Mouse (Mus musculus) midbrain, embryonic 16.5 days (tissue): ENCODE data around the gene Dpy19l1. TPM values are rescaled to one million over a fixed set of nuclear protein-coding genes. Genes with fewer than 3 reads are reported as not detected.

Experiments
- ATAC-seq: fragments of 200-750 bp; cut with Nextera tagmentation; 2 replicates; pipeline ENCODE4 v1.8.0; 2017; ENCODE audit warnings: moderate TSS enrichment
- H3K27ac ChIP-seq: fragments of 300-500 bp; sonication (generic); 2 replicates; pipeline ENCODE4 v1.5.1; 2014; ENCODE audit warnings: mild to moderate bottlenecking, low read length, mixed read lengths
- H3K27me3 ChIP-seq: fragments of 300-500 bp; sonication (generic); 2 replicates; pipeline ENCODE4 v1.6.1; 2014; ENCODE audit warnings: low read depth, low read length, mixed read lengths; ENCODE audit not compliant: control insufficient read depth, insufficient read depth
- H3K36me3 ChIP-seq: fragments of 300-500 bp; sonication (generic); 2 replicates; pipeline ENCODE4 v1.6.1; 2014; ENCODE audit warnings: mild to moderate bottlenecking, low read length, moderate library complexity, mixed read lengths; ENCODE audit not compliant: control insufficient read depth, insufficient read depth
- H3K4me1 ChIP-seq: fragments of 300-500 bp; sonication (generic); 2 replicates; pipeline ENCODE4 v1.6.1; 2014; ENCODE audit warnings: mild to moderate bottlenecking, low read length, mixed read lengths; ENCODE audit not compliant: control insufficient read depth, insufficient read depth
- H3K4me2 ChIP-seq: fragments of 300-500 bp; sonication (generic); 2 replicates; pipeline ENCODE4 v1.6.1; 2014; ENCODE audit warnings: mild to moderate bottlenecking, low read length, mixed read lengths
- H3K4me3 ChIP-seq: fragments of 300-500 bp; sonication (generic); 2 replicates; pipeline ENCODE4 v1.5.1; 2014; ENCODE audit warnings: low read depth, mild to moderate bottlenecking, low read length, moderate library complexity, mixed read lengths
- H3K9ac ChIP-seq: fragments of 300-500 bp; sonication (generic); 2 replicates; pipeline ENCODE4 v1.6.1; 2014; ENCODE audit warnings: low read depth, low read length, mixed read lengths
- H3K9me3 ChIP-seq: fragments of 300-500 bp; sonication (generic); replicated peaks from 2 replicates; pipeline ENCODE4 v1.6.1; 2014; ENCODE audit warnings: mild to moderate bottlenecking, low read length, mixed read lengths; ENCODE audit not compliant: control insufficient read depth, poor library complexity, severe bottlenecking
- WGBS: fragments of 180-500 bp; shearing (Covaris S2); extraction: QIAGEN DNeasy Blood & Tissue Kit; methylation state at CpG from one replicate; pipeline ENCODE4 v1.1.7; 2014; 5-methylcytosine and 5-hydroxymethylcytosine counted together
- polyA plus RNA-seq: library from polyadenylated mRNA; unstranded; fragments of >200 nt; fragmentation: Nextera tagmentation; extraction: Ambion mirVana; gene quantifications from 2 replicates; pipeline ENCODE4 v1.2.1, GENCODE M21; 2015

Gene Dpy19l1
- polyA plus RNA-seq, 1 experiment from 2014 or later: 7.6 TPM

DNA sequence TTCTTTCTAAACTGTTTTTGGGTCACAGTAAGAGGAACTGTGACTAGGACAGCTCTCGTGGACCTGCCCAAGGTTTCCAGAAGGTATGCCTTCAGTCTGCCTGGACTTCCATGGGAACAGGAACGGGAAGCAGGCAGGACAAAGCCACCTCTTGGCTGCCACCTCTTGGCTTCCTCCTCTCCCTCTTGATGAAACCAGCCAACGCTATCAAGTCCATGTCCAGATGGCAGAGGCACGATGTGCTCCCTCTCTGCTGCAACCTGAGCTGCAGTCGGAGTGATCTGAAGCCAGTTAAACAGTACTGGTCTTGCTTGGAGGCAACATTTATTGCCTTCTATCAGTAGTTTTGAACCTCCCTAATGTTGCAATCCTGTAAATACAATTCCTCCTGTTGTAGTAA, 84.7 kb downstream of the Dpy19l1 start:
- Histone ChIP-seq H3K27ac (no peak overlapping the region), H3K4me1 (no peaks in the 10 kb centered on the region), H3K4me3 (no peak overlapping the region), H3K4me2 (no peak overlapping the region), H3K9me3 (no peaks in the 10 kb centered on the region), H3K9ac (no peak overlapping the region), H3K27me3 (no peaks in the 10 kb centered on the region), H3K36me3 (0 out of 2 replicates have a peak, but pooled peaks cover 3% of the 10 kb centered on the region)
- WGBS: 95% methylated on average over 5 of the region's 5 CpGs
- ATAC-seq: no peak

DNA sequence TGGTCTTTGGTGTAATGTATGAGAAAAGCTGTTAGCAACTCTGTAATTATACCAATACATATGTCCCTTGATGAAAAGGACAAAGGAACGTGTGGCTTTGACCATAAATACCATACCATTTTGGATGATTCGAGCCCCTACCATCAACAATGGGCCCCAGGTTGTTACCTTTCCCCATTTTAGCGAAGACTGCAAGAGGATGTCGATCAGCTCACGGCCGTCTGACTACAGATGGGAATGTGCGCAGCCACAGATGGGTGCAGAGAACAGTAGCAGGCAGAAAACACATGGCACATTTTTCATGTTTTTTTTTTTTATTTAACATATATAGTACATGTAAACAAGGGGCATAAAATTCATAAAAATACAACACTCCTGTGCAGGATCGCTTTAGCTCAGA, 91.5 kb downstream of the Dpy19l1 start:
- Histone ChIP-seq H3K4me3 (no peak overlapping the region), H3K4me2 (no peak overlapping the region), H3K27ac (no peak overlapping the region), H3K27me3 (no peaks in the 10 kb centered on the region), H3K9me3 (no peaks in the 10 kb centered on the region), H3K4me1 (no peaks in the 10 kb centered on the region), H3K36me3 (peaks cover 5% of the 10 kb centered on the region; the same call in 1 of the 2 replicates), H3K9ac (no peak overlapping the region)
- WGBS: 95% methylated on average over 8 of the region's 8 CpGs
- no peak for ATAC-seq

DNA sequence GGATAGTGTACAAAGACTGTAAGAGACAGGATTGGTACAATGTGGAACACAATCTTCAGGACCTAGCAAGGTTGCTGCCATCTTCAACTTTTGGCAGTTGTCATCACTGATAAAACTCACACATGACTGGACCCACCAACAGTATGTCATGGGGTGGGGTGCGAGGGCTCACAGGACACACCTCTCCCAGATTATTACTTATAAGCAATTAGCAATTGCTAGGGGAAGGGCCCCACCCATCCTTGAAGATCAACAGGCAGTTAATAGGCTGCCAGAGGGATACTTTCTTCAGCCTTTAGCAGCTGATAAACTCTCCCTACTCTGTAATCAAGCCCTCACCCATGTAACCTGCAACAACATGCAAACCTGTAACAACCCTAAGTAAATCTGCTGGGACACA, 92.5 kb downstream of the Dpy19l1 start:
- Histone ChIP-seq H3K4me1 (no peaks in the 10 kb centered on the region), H3K4me2 (no peak overlapping the region), H3K27ac (no peak overlapping the region), H3K27me3 (no peaks in the 10 kb centered on the region), H3K9ac (no peak overlapping the region), H3K4me3 (no peak overlapping the region), H3K36me3 (peaks cover 5% of the 10 kb centered on the region; the same call in 1 of the 2 replicates), H3K9me3 (no peaks in the 10 kb centered on the region)
- WGBS: 91% methylated on average over 1 of the region's 1 CpGs
- no peak for ATAC-seq

DNA sequence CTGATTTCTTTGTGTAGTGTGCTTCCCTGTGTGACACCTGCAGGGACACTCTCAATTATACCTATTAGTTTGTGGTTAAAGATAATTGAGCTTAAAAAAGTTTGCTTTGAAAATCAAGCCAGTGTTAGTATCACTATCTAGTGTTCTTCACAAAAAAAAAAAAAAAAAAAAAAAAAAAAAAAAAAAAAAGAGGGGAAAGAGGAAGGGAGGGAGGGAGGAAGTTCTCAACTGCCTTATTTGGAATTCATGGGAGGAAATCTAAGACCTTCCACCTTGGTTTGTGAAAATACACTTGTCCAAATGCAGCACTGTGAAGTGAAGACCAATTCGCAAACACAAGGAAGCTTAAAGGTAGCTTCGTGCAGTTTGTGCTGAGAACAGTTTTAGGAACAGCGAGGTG, 94.9 kb downstream of the Dpy19l1 start:
- H3K27ac ChIP-seq: no peak overlapping the region
- H3K9me3 ChIP-seq: no peaks in the 10 kb centered on the region
- H3K4me2 ChIP-seq: no peak overlapping the region
- no peak overlapping the region for H3K9ac ChIP-seq
- H3K4me1 ChIP-seq: no peaks in the 10 kb centered on the region
- peaks cover 5% of the 10 kb centered on the region; the same call in 1 of the 2 replicates for H3K36me3 ChIP-seq
- H3K27me3 ChIP-seq: no peaks in the 10 kb centered on the region
- H3K4me3 ChIP-seq: no peak overlapping the region
- WGBS: 89% methylated on average over 3 of the region's 3 CpGs
- no peak for ATAC-seq

DNA sequence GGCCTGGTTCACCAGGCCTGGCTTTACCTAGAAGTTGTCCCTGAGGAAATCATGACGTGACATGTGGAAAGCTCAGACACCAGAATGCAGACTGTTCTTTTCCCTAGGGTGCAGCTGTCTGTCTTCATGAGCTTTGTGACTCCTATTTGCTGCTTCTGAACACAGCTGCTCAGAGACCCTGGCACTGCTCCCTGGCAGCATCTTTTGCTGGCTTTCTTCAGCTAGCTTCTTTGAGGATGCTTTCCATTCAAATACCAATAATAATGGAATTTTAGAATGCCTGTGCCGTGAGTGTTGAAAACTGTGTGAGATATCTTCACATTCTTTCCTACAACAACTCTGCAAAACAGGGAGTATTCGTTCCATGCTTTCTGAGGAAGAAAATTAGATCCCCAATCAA, 108.8 kb downstream of the Dpy19l1 start:
- H3K9ac ChIP-seq: no peak overlapping the region
- 74% methylated on average over 3 of the region's 3 CpGs for WGBS
- H3K27me3 ChIP-seq: no peaks in the 10 kb centered on the region
- no peak overlapping the region for H3K4me3 ChIP-seq
- no peak overlapping the region for H3K27ac ChIP-seq
- H3K9me3 ChIP-seq: no peaks in the 10 kb centered on the region
- H3K36me3 ChIP-seq: no peaks in the 10 kb centered on the region
- H3K4me1 ChIP-seq: no peaks in the 10 kb centered on the region
- no peak for ATAC-seq
- H3K4me2 ChIP-seq: no peak overlapping the region

DNA sequence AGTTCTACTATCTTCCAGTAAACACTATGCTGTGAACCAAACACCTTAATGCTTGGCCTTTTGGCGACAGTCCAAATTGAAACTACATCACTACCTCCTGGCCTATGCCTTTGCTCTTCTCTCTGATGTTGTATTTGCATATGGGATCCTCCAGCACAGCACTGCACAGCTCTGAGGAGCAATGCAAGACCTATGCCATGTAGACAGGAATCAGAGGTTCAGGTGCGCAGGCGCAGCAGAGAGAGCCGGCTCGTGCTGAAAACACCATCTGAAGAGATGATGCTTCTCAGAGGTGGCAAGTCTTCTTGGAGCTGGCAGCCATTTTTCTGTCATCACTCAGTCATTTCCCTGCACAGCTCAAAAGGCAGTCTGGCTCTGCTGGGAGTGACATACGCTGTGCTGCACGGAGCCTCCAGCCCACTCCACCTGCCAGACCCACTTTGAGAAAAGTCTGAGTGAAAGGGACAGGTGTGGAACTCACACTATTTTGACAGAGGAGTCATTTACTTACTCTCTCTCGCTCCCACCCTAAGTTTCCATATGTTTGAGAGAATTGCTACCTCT, 112.1 kb downstream of the Dpy19l1 start:
- no peak overlapping the region for H3K4me3 ChIP-seq
- no peaks in the 10 kb centered on the region for H3K4me1 ChIP-seq
- no peak overlapping the region for H3K27ac ChIP-seq
- ATAC-seq: no peak
- no peak overlapping the region for H3K9ac ChIP-seq
- WGBS: 93% methylated on average over 8 of the region's 8 CpGs
- H3K4me2 ChIP-seq: no peak overlapping the region
- H3K9me3 ChIP-seq: no peaks in the 10 kb centered on the region
- H3K27me3 ChIP-seq: no peaks in the 10 kb centered on the region
- H3K36me3 ChIP-seq: no peaks in the 10 kb centered on the region

DNA sequence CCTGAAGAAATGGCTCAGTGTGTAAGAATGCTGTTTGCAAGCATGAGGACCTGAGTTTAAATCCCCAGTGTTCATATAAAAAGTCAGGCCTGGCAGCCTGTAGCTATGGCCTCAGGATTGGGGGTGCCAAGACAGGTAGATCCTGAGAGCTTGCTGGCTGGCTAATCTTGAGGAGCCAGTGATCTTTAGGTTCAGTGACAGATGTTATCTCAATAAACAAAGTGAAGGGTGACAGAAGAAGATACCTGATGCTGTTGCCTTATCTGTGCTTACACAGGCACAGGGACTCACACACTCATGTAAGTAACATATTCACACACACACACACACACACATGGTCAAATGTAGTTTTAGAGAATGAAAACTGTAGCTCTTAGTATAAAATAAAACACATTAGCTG, 115.7 kb downstream of the Dpy19l1 start:
- Histone ChIP-seq H3K27ac (no peak overlapping the region), H3K9me3 (no peaks in the 10 kb centered on the region), H3K27me3 (no peaks in the 10 kb centered on the region), H3K4me2 (no peak overlapping the region), H3K4me3 (no peak overlapping the region), H3K36me3 (no peaks in the 10 kb centered on the region), H3K4me1 (no peaks in the 10 kb centered on the region), H3K9ac (no peak overlapping the region)
- ATAC-seq: no peak

DNA sequence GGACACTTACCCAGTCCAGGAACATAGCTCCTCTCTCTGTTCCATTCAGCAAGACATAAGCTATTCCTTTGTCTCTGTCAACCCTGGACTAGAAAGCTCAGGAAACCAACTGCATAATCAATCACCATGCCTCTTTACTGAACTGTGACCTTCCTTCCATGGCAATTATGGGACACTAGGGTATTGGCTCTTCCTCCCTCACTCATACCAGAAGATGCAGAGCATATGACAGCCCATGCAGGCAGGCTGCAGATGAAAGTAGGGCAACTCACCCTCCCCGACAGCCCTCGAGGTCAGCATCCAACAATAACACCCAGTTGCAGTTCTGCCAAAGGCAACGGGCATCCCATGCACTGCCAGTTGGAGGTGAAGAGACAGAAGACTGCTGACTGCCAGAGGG, 123.6 kb downstream of the Dpy19l1 start:
- Histone ChIP-seq H3K9ac (no peak overlapping the region), H3K4me1 (no peaks in the 10 kb centered on the region), H3K27me3 (no peaks in the 10 kb centered on the region), H3K36me3 (no peaks in the 10 kb centered on the region), H3K4me2 (no peak overlapping the region), H3K9me3 (no peaks in the 10 kb centered on the region), H3K4me3 (no peak overlapping the region), H3K27ac (no peak overlapping the region)
- 55% methylated on average over 3 of the region's 3 CpGs for WGBS
- no peak for ATAC-seq

DNA sequence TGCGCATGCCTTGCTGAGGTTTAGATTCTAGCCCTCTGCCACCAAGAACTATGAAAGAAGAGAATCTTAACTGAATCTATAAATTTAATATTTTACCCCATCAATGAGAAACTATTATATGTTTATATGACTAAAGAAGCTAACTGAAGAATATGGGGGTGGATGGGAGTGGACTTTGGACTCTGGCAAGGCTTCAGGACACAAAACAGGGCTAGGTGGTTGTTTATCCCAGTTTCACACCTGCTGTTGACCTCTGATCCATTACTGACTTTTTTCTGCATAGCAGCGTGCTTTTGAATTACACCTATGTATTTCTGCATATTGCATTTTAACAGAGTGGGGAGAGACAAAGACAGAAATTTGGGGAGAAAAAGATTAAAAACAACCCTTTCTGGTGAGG, 124.1 kb downstream of the Dpy19l1 start:
- Histone ChIP-seq H3K27ac (no peak overlapping the region), H3K36me3 (no peaks in the 10 kb centered on the region), H3K4me2 (no peak overlapping the region), H3K27me3 (no peaks in the 10 kb centered on the region), H3K4me3 (no peak overlapping the region), H3K4me1 (no peaks in the 10 kb centered on the region), H3K9ac (no peak overlapping the region), H3K9me3 (no peaks in the 10 kb centered on the region)
- ATAC-seq: no peak
- WGBS: 85% methylated on average over 2 of the region's 2 CpGs
